Mouse (Mus musculus) embryonic fibroblast, embryonic 13.5 days (primary cell): ENCODE data around the gene Olfr770.
"Not testable (repeated sequence)": the region's sequence is repeated elsewhere in the genome, so short reads cannot be mapped to it uniquely, and the experiment has no call there.

Source experiments
- CTCF ChIP-seq: IDR thresholded peaks from 2 replicates; pipeline ENCODE4 v1.5.1; 2011; ENCODE audit warnings: mild to moderate bottlenecking, control low read depth, low read length, moderate library complexity, borderline replicate concordance; ENCODE audit not compliant: insufficient read depth
- POLR2A ChIP-seq: IDR thresholded peaks from 2 replicates; pipeline ENCODE4 v1.6.1; 2011; ENCODE audit warnings: low read depth, mild to moderate bottlenecking, control low read depth, low read length, moderate library complexity

- not testable (repeated sequence) for TF ChIP-seq POLR2A, CTCF
Measured at GRCm38 (mm10) chr10:129177821-129178220, 39.0 kb upstream of the Olfr770 start, which contains the start of gene Olfr772.
